Mouse (Mus musculus) liver, embryonic 14.5 days (tissue): ENCODE measurements at regions not wholly inside any gene's neighbourhood (a gene's known extent, or its start where the extent isn't known, plus 50 kb on each side); places are given as distances from the start of the nearest gene placed in this dataset.

Experiments
- CTCF ChIP-seq: IDR thresholded peaks from 2 replicates; pipeline ENCODE4 v1.5.1; 2016; ENCODE audit warnings: antibody characterized with exemption, low read depth, control low read depth
- EP300 ChIP-seq: IDR thresholded peaks from 2 replicates; pipeline ENCODE4 v1.6.1; 2016; ENCODE audit warnings: antibody characterized with exemption, low read depth

- TF ChIP-seq CTCF, result no peak
- TF ChIP-seq EP300, result no peak
Measured at GRCm38 (mm10) chr13:16669281-16669680, 657.6 kb downstream of the Inhba start.
